Mouse (Mus musculus) splenic B cell, adult 2 months (primary cell): ENCODE data around the gene Irf2.

Experiments used
- DNase-seq: peaks from one replicate; pipeline ENCODE4 v3.0.0-alpha.2; 2011; ENCODE audit warnings: low read depth, low spot score
- H3K27me3 ChIP-seq: 2 replicates; pipeline ENCODE4 v1.6.1; 2012; ENCODE audit warnings: mild to moderate bottlenecking, low read length, moderate library complexity, mixed read lengths; ENCODE audit not compliant: control insufficient read depth, poor library complexity, insufficient read depth, severe bottlenecking
- H3K36me3 ChIP-seq: 2 replicates; pipeline ENCODE4 v1.6.1; 2012; ENCODE audit warnings: mild to moderate bottlenecking, low read length, moderate library complexity, mixed read lengths; ENCODE audit not compliant: control insufficient read depth, poor library complexity, insufficient read depth, severe bottlenecking

Irf2 gene

DNA sequence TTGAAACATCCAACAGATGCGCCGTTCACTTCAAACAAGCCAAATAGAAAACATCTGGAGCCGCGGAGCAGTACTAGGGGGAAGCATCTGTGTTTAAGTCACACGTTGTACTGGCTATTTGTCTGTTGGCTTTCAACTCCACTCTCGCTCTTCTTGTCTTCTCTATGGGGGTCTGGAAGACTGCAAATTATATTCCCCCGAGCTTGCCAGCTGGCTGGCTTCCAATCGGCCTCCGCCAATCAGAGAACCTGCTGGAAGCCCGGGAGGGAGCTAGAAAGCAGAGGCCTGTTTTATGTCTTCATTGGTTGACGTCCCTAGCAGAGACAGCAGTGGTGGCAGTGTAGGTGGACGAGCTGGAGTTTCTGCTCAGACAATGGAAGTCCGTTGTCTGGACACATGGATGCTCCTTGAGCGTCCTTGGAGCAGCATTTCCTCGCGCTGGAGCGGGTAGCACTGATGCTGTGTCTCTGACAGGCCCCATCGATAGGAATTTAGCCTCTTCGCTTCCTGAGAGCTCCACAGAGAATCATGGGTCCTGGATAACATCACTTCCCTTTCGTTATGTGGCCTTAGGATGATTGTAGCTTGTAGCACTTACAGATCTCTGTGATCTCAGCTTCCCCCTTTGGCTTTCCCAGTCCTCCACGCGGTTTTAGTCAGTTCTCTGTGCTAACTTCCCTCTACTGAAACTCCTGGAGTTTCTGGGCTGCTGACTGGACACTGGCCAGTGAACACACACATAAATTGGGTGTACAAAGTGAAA lies 153.2 kb downstream of the Irf2 start:
- no peak for DNase-seq
- H3K27me3 ChIP-seq = no peaks in the 10 kb centered on the region
- H3K36me3 ChIP-seq = no peaks in the 10 kb centered on the region

DNA sequence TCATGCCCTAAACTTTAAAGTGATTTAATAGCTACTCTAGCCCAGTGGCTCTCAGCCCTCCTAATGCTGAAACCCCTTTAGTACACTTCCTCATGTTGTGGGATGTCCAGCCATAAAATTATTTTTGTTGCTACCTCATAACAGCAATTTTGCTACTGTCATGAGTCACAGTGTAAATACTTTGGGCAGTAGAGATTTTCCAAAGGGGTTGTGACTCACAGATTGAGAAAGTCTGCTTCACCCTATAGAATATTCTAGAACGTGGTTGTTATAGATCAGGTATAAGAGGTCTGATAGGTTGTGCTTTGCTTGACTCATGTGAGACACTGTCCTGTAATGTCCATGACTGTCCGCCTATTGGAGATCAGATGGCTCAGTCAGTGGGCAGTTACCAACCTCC lies 154.9 kb downstream of the Irf2 start:
- no peak for DNase-seq
- Histone ChIP-seq H3K27me3 (no peaks in the 10 kb centered on the region), H3K36me3 (no peaks in the 10 kb centered on the region)

GRCm38 (mm10) chr8:46896005-46896404 lies 156.5 kb downstream of the Irf2 start:
- Histone ChIP-seq H3K36me3 (no peaks in the 10 kb centered on the region), H3K27me3 (no peaks in the 10 kb centered on the region)
- no peak for DNase-seq

- no peak for DNase-seq
- no peaks in the 10 kb centered on the region for H3K36me3 ChIP-seq
Observed at GRCm38 (mm10) chr8:46896704-46897103, 157.2 kb downstream of the Irf2 start.

More at GRCm38 (mm10) chr8:46896704-46897103, 157.2 kb downstream of the Irf2 start:
- H3K27me3 ChIP-seq = no peaks in the 10 kb centered on the region
